Comparison of ENCODE assay signal across 16 mouse cellular contexts in genomic region chr9:61427051-61427450, GRCm38 (mm10).
DNase-seq lines count a peak whose midpoint lies in the region.
"Had no signal": no experiment of that assay in that cellular context is flagged by ENCODE, and none has a peak within 500 bp of the region (broad histone marks: within the 10 kb centered on the region; RNA-seq: fewer than 3 reads in every experiment).

No protein-coding gene starts in this region.

- DNase-seq in CD8-positive naive resting alpha-beta T cell, adult 2 months (ENCODE audit: low read depth in 2 of 2, low spot score in 2 of 2): peak; percentile 49 to 51
- DNase-seq in induced T-regulatory cell, adult 2 months (ENCODE audit: low read depth): peak; percentile 78
- peak; percentile 24 for DNase-seq in splenic B cell, adult 2 months (ENCODE audit: low read depth, low spot score)
- peak; percentile 78 for DNase-seq in thymus, postnatal 4 days
- no peak for DNase-seq in Muller cell, postnatal 12 days (ENCODE audit: inconsistent ontology term)
- DNase-seq in cerebellum, adult 9-10 months: no peak
- DNase-seq in right cerebral cortex, postnatal 25 days: no peak
- DNase-seq: adrenal gland, postnatal 25 days; cerebellum, adult 8-10 months; heart, postnatal 4 days; lung, embryonic 14.5 days; retina, postnatal 1 day had no signal

- no peaks in the 10 kb centered on the region for H3K27me3 ChIP-seq in splenic B cell, adult 2 months (ENCODE audit: control insufficient read depth, insufficient read depth, low read length, poor library complexity, severe bottlenecking)
- H3K27me3 ChIP-seq: CH12.LX had no signal

- H3K36me3 ChIP-seq in splenic B cell, adult 2 months (ENCODE audit: control insufficient read depth, insufficient read depth, low read length, poor library complexity, severe bottlenecking): no peaks in the 10 kb centered on the region
- H3K36me3 ChIP-seq: embryonic facial prominence, embryonic 15.5 days; kidney, embryonic 15.5 days; midbrain, embryonic 13.5 days had no signal

Comparison
In these comparisons a context has a peak if more than half of its experiments do, and no peak if none do; other contexts are left out.
1. DNase-seq: peak in CD8-positive naive resting alpha-beta T cell, adult 2 months (2 of 2), induced T-regulatory cell, adult 2 months (single experiment), splenic B cell, adult 2 months (single experiment) and thymus, postnatal 4 days (single experiment); none in Muller cell, postnatal 12 days (single experiment), cerebellum, adult 9-10 months (single experiment) and right cerebral cortex, postnatal 25 days (single experiment).